Mouse (Mus musculus) spleen, postnatal 14 days (tissue): Measurements from ENCODE around the gene Uox.
A peak's percentile ranks its signal among the peaks of the same experiment; 100 is the strongest.

Experiments
- DNase-seq, 2 experiments: peaks; one replicate each; pipeline ENCODE4 v3.0.0; 2021 to 2022; ENCODE audit warnings: low spot score in 2 of 2

Gene Uox

GRCm38 (mm10) chr3:146621966-146622365 lies 51.7 kb downstream of the Uox start:
- DNase-seq = no peak

- no peak for DNase-seq
Observed at GRCm38 (mm10) chr3:146625766-146626165, 55.5 kb downstream of the Uox start.

- DNase-seq = no peak
Observed at GRCm38 (mm10) chr3:146628227-146628982, 58.2 kb downstream of the Uox start.

GRCm38 (mm10) chr3:146632506-146632905 lies 62.3 kb downstream of the Uox start:
- DNase-seq = no peak

- no peak for DNase-seq
Observed at GRCm38 (mm10) chr3:146641818-146642427, 71.7 kb downstream of the Uox start.

GRCm38 (mm10) chr3:146649311-146649894 lies 79.2 kb downstream of the Uox start:
- DNase-seq = no peak

GRCm38 (mm10) chr3:146650716-146651115 lies 80.5 kb downstream of the Uox start:
- DNase-seq = no peak

GRCm38 (mm10) chr3:146651217-146651616 lies 81.0 kb downstream of the Uox start, which contains the start of gene 4930503B20Rik:
TSS of gene 4930503B20Rik (minus strand) at chr3:146651317.
- no peak for DNase-seq

GRCm38 (mm10) chr3:146652431-146652830 lies 82.2 kb downstream of the Uox start:
- no peak for DNase-seq

GRCm38 (mm10) chr3:146653692-146654091 lies 83.5 kb downstream of the Uox start:
- no peak for DNase-seq

GRCm38 (mm10) chr3:146655111-146655577 lies 84.9 kb downstream of the Uox start:
- DNase-seq = peak in 1 of 2 experiments; percentile 2

GRCm38 (mm10) chr3:146657433-146657832 lies 87.2 kb downstream of the Uox start:
- no peak for DNase-seq

- DNase-seq = no peak
Observed at GRCm38 (mm10) chr3:146658061-146658639, 87.9 kb downstream of the Uox start.

GRCm38 (mm10) chr3:146659321-146659720 lies 89.1 kb downstream of the Uox start:
- DNase-seq = no peak

GRCm38 (mm10) chr3:146661001-146661400 lies 90.8 kb downstream of the Uox start:
- no peak for DNase-seq

- DNase-seq = no peak
Observed at GRCm38 (mm10) chr3:146661907-146662306, 91.7 kb downstream of the Uox start.

- no peak for DNase-seq
Observed at GRCm38 (mm10) chr3:146671121-146671520, 100.9 kb downstream of the Uox start.

GRCm38 (mm10) chr3:146675101-146675500 lies 104.9 kb downstream of the Uox start:
- no peak for DNase-seq

- DNase-seq = no peak
Observed at GRCm38 (mm10) chr3:146676193-146676592, 106.0 kb downstream of the Uox start.

GRCm38 (mm10) chr3:146679646-146680045 lies 109.4 kb downstream of the Uox start:
- DNase-seq = no peak

GRCm38 (mm10) chr3:146680625-146681024 lies 110.4 kb downstream of the Uox start:
- no peak for DNase-seq

GRCm38 (mm10) chr3:146681696-146682095 lies 111.5 kb downstream of the Uox start:
- no peak for DNase-seq
